Mouse (Mus musculus): ENCODE measurements around the gene Nhsl2. TPM values are rescaled to one million over a fixed set of nuclear protein-coding genes. Genes with fewer than 3 reads are reported as not detected.

The Nhsl2 gene
- polyA plus RNA-seq, 1 experiment, result 0.49 TPM

- Histone ChIP-seq H3K27ac (ENCODE audit: control insufficient read depth, insufficient read depth, low read depth, low read length) (no peak overlapping the region), H3K4me3 (ENCODE audit: control insufficient read depth, low read depth, low read length) (no peak overlapping the region), H3K36me3 (ENCODE audit: control insufficient read depth, insufficient read depth, low read length) (no peaks in the 10 kb centered on the region), H3K27me3 (ENCODE audit: control insufficient read depth, insufficient read depth, low read length) (no peaks in the 10 kb centered on the region), H3K4me1 (ENCODE audit: control insufficient read depth, insufficient read depth, low read length) (no peaks in the 10 kb centered on the region)
- TF ChIP-seq POLR2A (IDR thresholded peaks at IDR 0.05; ENCODE audit: control insufficient read depth, low read depth, low read length), result no peak
- TF ChIP-seq CTCF (IDR thresholded peaks at IDR 0.05; ENCODE audit: control insufficient read depth, insufficient read depth, insufficient replicate concordance, low read depth, low read length), result no peak
Measured at GRCm38 (mm10) chrX:101878546-101878945, 29.4 kb downstream of the Nhsl2 start.

- no peak for TF ChIP-seq POLR2A (IDR thresholded peaks at IDR 0.05; ENCODE audit: control insufficient read depth, low read depth, low read length)
- TF ChIP-seq CTCF (IDR thresholded peaks at IDR 0.05; ENCODE audit: control insufficient read depth, insufficient read depth, insufficient replicate concordance, low read depth, low read length), result no peak
- no peaks in the 10 kb centered on the region for H3K4me1 ChIP-seq (ENCODE audit: control insufficient read depth, insufficient read depth, low read length)
- H3K4me3 ChIP-seq (ENCODE audit: control insufficient read depth, low read depth, low read length), result no peak overlapping the region
- no peak overlapping the region for H3K27ac ChIP-seq (ENCODE audit: control insufficient read depth, insufficient read depth, low read depth, low read length)
- no peaks in the 10 kb centered on the region for H3K27me3 ChIP-seq (ENCODE audit: control insufficient read depth, insufficient read depth, low read length)
- no peaks in the 10 kb centered on the region for H3K36me3 ChIP-seq (ENCODE audit: control insufficient read depth, insufficient read depth, low read length)
Measured at GRCm38 (mm10) chrX:101882141-101882751, 33.1 kb downstream of the Nhsl2 start.

- Histone ChIP-seq H3K27me3 (ENCODE audit: control insufficient read depth, insufficient read depth, low read length) (no peaks in the 10 kb centered on the region), H3K36me3 (ENCODE audit: control insufficient read depth, insufficient read depth, low read length) (no peaks in the 10 kb centered on the region), H3K27ac (ENCODE audit: control insufficient read depth, insufficient read depth, low read depth, low read length) (no peak overlapping the region), H3K4me3 (ENCODE audit: control insufficient read depth, low read depth, low read length) (no peak overlapping the region), H3K4me1 (ENCODE audit: control insufficient read depth, insufficient read depth, low read length) (peaks cover 4% of the 10 kb centered on the region; the same call in 1 of the 2 replicates)
- TF ChIP-seq CTCF (IDR thresholded peaks at IDR 0.05; ENCODE audit: control insufficient read depth, insufficient read depth, insufficient replicate concordance, low read depth, low read length), result no peak
- TF ChIP-seq POLR2A (IDR thresholded peaks at IDR 0.05; ENCODE audit: control insufficient read depth, low read depth, low read length), result no peak
Measured at GRCm38 (mm10) chrX:101889384-101889783, 40.2 kb downstream of the Nhsl2 start.

- Histone ChIP-seq H3K27ac (ENCODE audit: control insufficient read depth, insufficient read depth, low read depth, low read length) (no peak overlapping the region), H3K27me3 (ENCODE audit: control insufficient read depth, insufficient read depth, low read length) (no peaks in the 10 kb centered on the region), H3K4me3 (ENCODE audit: control insufficient read depth, low read depth, low read length) (no peak overlapping the region), H3K4me1 (ENCODE audit: control insufficient read depth, insufficient read depth, low read length) (peaks cover 4% of the 10 kb centered on the region; the same call in 1 of the 2 replicates), H3K36me3 (ENCODE audit: control insufficient read depth, insufficient read depth, low read length) (no peaks in the 10 kb centered on the region)
- TF ChIP-seq CTCF (IDR thresholded peaks at IDR 0.05; ENCODE audit: control insufficient read depth, insufficient read depth, insufficient replicate concordance, low read depth, low read length) (no peak), POLR2A (IDR thresholded peaks at IDR 0.05; ENCODE audit: control insufficient read depth, low read depth, low read length) (no peak)
Measured at GRCm38 (mm10) chrX:101889813-101890469, 40.8 kb downstream of the Nhsl2 start.

GRCm38 (mm10) chrX:101893796-101894195, 44.6 kb downstream of the Nhsl2 start:
- Histone ChIP-seq H3K36me3 (ENCODE audit: control insufficient read depth, insufficient read depth, low read length) (no peaks in the 10 kb centered on the region), H3K27ac (ENCODE audit: control insufficient read depth, insufficient read depth, low read depth, low read length) (no peak overlapping the region), H3K27me3 (ENCODE audit: control insufficient read depth, insufficient read depth, low read length) (no peaks in the 10 kb centered on the region), H3K4me1 (ENCODE audit: control insufficient read depth, insufficient read depth, low read length) (peaks cover 4% of the 10 kb centered on the region; the same call in 1 of the 2 replicates), H3K4me3 (ENCODE audit: control insufficient read depth, low read depth, low read length) (no peak overlapping the region)
- TF ChIP-seq POLR2A (IDR thresholded peaks at IDR 0.05; ENCODE audit: control insufficient read depth, low read depth, low read length), result no peak
- TF ChIP-seq CTCF (IDR thresholded peaks at IDR 0.05; ENCODE audit: control insufficient read depth, insufficient read depth, insufficient replicate concordance, low read depth, low read length), result no peak

GRCm38 (mm10) chrX:101898341-101898740, 49.2 kb downstream of the Nhsl2 start:
- TF ChIP-seq CTCF (IDR thresholded peaks at IDR 0.05; ENCODE audit: control insufficient read depth, insufficient read depth, insufficient replicate concordance, low read depth, low read length) (no peak), POLR2A (IDR thresholded peaks at IDR 0.05; ENCODE audit: control insufficient read depth, low read depth, low read length) (no peak)
- H3K36me3 ChIP-seq (ENCODE audit: control insufficient read depth, insufficient read depth, low read length), result no peaks in the 10 kb centered on the region
- no peaks in the 10 kb centered on the region for H3K4me1 ChIP-seq (ENCODE audit: control insufficient read depth, insufficient read depth, low read length)
- no peaks in the 10 kb centered on the region for H3K27me3 ChIP-seq (ENCODE audit: control insufficient read depth, insufficient read depth, low read length)
- H3K4me3 ChIP-seq (ENCODE audit: control insufficient read depth, low read depth, low read length), result no peak overlapping the region
- no peak overlapping the region for H3K27ac ChIP-seq (ENCODE audit: control insufficient read depth, insufficient read depth, low read depth, low read length)

GRCm38 (mm10) chrX:101901806-101902490, 52.8 kb downstream of the Nhsl2 start:
- Histone ChIP-seq H3K4me1 (ENCODE audit: control insufficient read depth, insufficient read depth, low read length) (no peaks in the 10 kb centered on the region), H3K36me3 (ENCODE audit: control insufficient read depth, insufficient read depth, low read length) (no peaks in the 10 kb centered on the region), H3K27ac (ENCODE audit: control insufficient read depth, insufficient read depth, low read depth, low read length) (no peak overlapping the region), H3K27me3 (ENCODE audit: control insufficient read depth, insufficient read depth, low read length) (no peaks in the 10 kb centered on the region), H3K4me3 (ENCODE audit: control insufficient read depth, low read depth, low read length) (no peak overlapping the region)
- TF ChIP-seq CTCF (IDR thresholded peaks at IDR 0.05; ENCODE audit: control insufficient read depth, insufficient read depth, insufficient replicate concordance, low read depth, low read length) (no peak), POLR2A (IDR thresholded peaks at IDR 0.05; ENCODE audit: control insufficient read depth, low read depth, low read length) (no peak)
